Mouse (Mus musculus) cortical plate, adult 2 months (tissue): ENCODE results near the gene Epb42.

Experiments used
- CTCF ChIP-seq: fragments of 200-500 bp; IDR thresholded peaks from 2 replicates; pipeline ENCODE4 v1.5.1; 2011; ENCODE audit warnings: mild to moderate bottlenecking, control low read depth, low read length; ENCODE audit not compliant: insufficient read depth; ENCODE audit errors: extremely low read depth
- POLR2A ChIP-seq: fragments of 200-500 bp; IDR thresholded peaks from 2 replicates; pipeline ENCODE4 v1.6.1; 2011; ENCODE audit warnings: mild to moderate bottlenecking, low read length, control low read depth; ENCODE audit not compliant: insufficient read depth; ENCODE audit errors: extremely low read depth

- no peak for TF ChIP-seq POLR2A
- TF ChIP-seq CTCF: no peak
Measured at GRCm38 (mm10) chr2:121015507-121015906, 21.4 kb downstream of the Epb42 start.
